Mouse (Mus musculus) C2C12 (cell line): Measurements from ENCODE around the gene Fam126a.

Source experiments
- CEBPB ChIP-seq: IDR thresholded peaks from one replicate; pipeline ENCODE4 v1.6.1; 2011; ENCODE audit warnings: low read depth, mild to moderate bottlenecking, control low read depth, moderate library complexity
- CTCF ChIP-seq: IDR thresholded peaks from one replicate; pipeline ENCODE4 v1.5.1; 2011; ENCODE audit not compliant: control insufficient read depth, insufficient read depth, insufficient read length
- FOSL1 ChIP-seq: IDR thresholded peaks from one replicate; pipeline ENCODE4 v1.8.0; 2011; ENCODE audit warnings: mild to moderate bottlenecking, low read length; ENCODE audit not compliant: poor library complexity, insufficient read depth, severe bottlenecking
- MAX ChIP-seq: IDR thresholded peaks from one replicate; pipeline ENCODE4 v1.6.1; 2011; ENCODE audit warnings: mild to moderate bottlenecking, control low read depth
- MYOD1 ChIP-seq: IDR thresholded peaks from one replicate; pipeline ENCODE4 v1.6.1; 2011; ENCODE audit warnings: low read depth; ENCODE audit not compliant: control insufficient read depth, insufficient read length
- MYOG ChIP-seq: IDR thresholded peaks from one replicate; pipeline ENCODE4 v1.6.1; 2011; ENCODE audit not compliant: control insufficient read depth, insufficient read length; ENCODE audit errors: extremely low read depth
- USF1 ChIP-seq: IDR thresholded peaks from one replicate; pipeline ENCODE4 v1.6.1; 2011; ENCODE audit warnings: low read depth, mild to moderate bottlenecking, control low read depth, moderate library complexity

DNA sequence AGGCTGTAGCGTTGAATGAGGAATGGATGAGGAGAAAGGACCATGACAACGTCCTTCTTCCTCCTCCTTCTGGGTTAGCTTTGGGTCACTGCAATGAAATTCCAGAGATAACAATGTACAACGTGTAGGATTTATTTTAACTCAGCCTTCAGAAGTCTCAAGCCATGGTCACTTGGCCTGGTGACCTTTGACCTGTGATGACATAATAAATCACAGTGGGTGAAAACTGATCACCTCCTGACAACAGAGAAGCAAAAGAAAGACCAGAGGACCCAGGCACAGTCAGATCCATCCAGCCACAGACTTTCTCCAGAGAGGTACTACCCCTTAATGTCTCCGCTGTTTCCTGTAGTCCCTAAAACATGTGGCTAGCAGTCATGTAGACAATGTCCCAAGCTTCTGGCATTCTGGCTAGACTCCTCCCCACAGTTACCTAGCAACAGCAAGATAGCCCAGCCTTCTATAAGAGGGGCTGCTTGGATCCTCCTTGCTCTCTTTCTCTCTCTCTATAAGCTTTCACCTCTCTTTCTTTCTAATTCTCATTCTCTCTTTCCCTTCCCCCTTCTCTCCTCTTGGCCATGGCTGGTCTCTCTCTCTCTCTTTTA, 121.9 kb downstream of the Fam126a start:
- no peak for TF ChIP-seq CEBPB
- no peak for TF ChIP-seq USF1
- TF ChIP-seq CTCF = no peak
- TF ChIP-seq MAX = no peak
- TF ChIP-seq FOSL1 = no peak
- TF ChIP-seq MYOG = no peak
- TF ChIP-seq MYOD1 = no peak
